Comparison of ENCODE assay signal across 11 mouse cellular contexts in genomic region chr1:54898656-54899084, GRCm38 (mm10). TPM values are rescaled to one million over a fixed set of nuclear protein-coding genes. Genes with fewer than 3 reads are reported as not detected.
DNase-seq lines count a peak whose midpoint lies in the region; ATAC-seq lines count a peak whose summit lies in the region.
"Had no signal": no experiment of that assay in that cellular context is flagged by ENCODE, and none has a peak within 500 bp of the region (broad histone marks: within the 10 kb centered on the region; RNA-seq: fewer than 3 reads in every experiment).

No protein-coding gene starts in this region.

- DNase-seq in hindbrain, embryonic 14.5 days (ENCODE audit: low spot score) = peak; percentile 39
- DNase-seq in hindbrain, embryonic 11.5 days (ENCODE audit: low spot score) = no peak
- peak; percentile 57 for DNase-seq in right cerebral cortex, adult 18-20 months
- DNase-seq in right cerebral cortex, postnatal 4 days = no peak
- no peak for DNase-seq in gastrocnemius, postnatal 14 days
- DNase-seq: adrenal gland, adult 2 months; cerebellum, postnatal 25 days had no signal

- ATAC-seq in hindbrain, embryonic 14.5 days (ENCODE audit: low FRiP score) = peak; percentile 53; the same call in 1 of the 2 replicates
- ATAC-seq in hindbrain, embryonic 11.5 days (ENCODE audit: low FRiP score) = no peak
- peak; percentile 70 for ATAC-seq in granulocyte monocyte progenitor cell, adult 5-6 weeks (replicated peaks; ENCODE audit: poor library complexity, severe bottlenecking)
- no peak for ATAC-seq in inflammation-experienced regulatory T-cells, adult 6 months
- ATAC-seq: intestine, embryonic 15.5 days had no signal

- H3K27ac ChIP-seq in hindbrain, embryonic 14.5 days = peak overlapping the region; percentile 62
- H3K27ac ChIP-seq in hindbrain, embryonic 11.5 days (ENCODE audit: low read depth, low read length) = no peak overlapping the region
- H3K27ac ChIP-seq: intestine, embryonic 15.5 days; macrophage had no signal

- no peaks in the 10 kb centered on the region for H3K27me3 ChIP-seq in hindbrain, embryonic 14.5 days (ENCODE audit: control insufficient read depth, insufficient read depth, low read length)
- H3K27me3 ChIP-seq in hindbrain, embryonic 11.5 days (ENCODE audit: control insufficient read depth, insufficient read depth, low read length) = no peaks in the 10 kb centered on the region
- H3K27me3 ChIP-seq: intestine, embryonic 15.5 days had no signal

- H3K4me3 ChIP-seq in hindbrain, embryonic 14.5 days (replicated peaks; ENCODE audit: low read length) = no peak overlapping the region
- H3K4me3 ChIP-seq in hindbrain, embryonic 11.5 days (ENCODE audit: low read depth, low read length) = no peak overlapping the region
- H3K4me3 ChIP-seq: intestine, embryonic 15.5 days had no signal

- no peak overlapping the region for H3K4me2 ChIP-seq in hindbrain, embryonic 14.5 days (replicated peaks)
- no peak overlapping the region for H3K4me2 ChIP-seq in hindbrain, embryonic 11.5 days (replicated peaks; ENCODE audit: low read depth, low read length)
- H3K4me2 ChIP-seq: intestine, embryonic 15.5 days had no signal

- WGBS in hindbrain, embryonic 14.5 days = 45% methylated on average over 5 of the region's 5 CpGs
- WGBS in hindbrain, embryonic 11.5 days = 68% methylated on average over 5 of the region's 5 CpGs

- no peaks in the 10 kb centered on the region for H3K9me3 ChIP-seq in hindbrain, embryonic 14.5 days (ENCODE audit: control insufficient read depth, low read length)
- no peaks in the 10 kb centered on the region for H3K9me3 ChIP-seq in hindbrain, embryonic 11.5 days (ENCODE audit: control insufficient read depth, low read length)
- H3K9me3 ChIP-seq: intestine, embryonic 15.5 days had no signal

- H3K36me3 ChIP-seq in hindbrain, embryonic 14.5 days (replicated peaks; ENCODE audit: control insufficient read depth, insufficient read depth) = no peaks in the 10 kb centered on the region
- no peaks in the 10 kb centered on the region for H3K36me3 ChIP-seq in hindbrain, embryonic 11.5 days (ENCODE audit: control insufficient read depth, insufficient read depth, low read length)
- H3K36me3 ChIP-seq: intestine, embryonic 15.5 days had no signal

- H3K9ac ChIP-seq in hindbrain, embryonic 14.5 days = no peak overlapping the region
- no peak overlapping the region for H3K9ac ChIP-seq in hindbrain, embryonic 11.5 days (ENCODE audit: low read depth, low read length)
- H3K9ac ChIP-seq: intestine, embryonic 15.5 days had no signal

- intact Hi-C loops in gastrocnemius, postnatal 14 days (cut with DNase I; ENCODE audit: low total_unique reads) = no loop called here

- H3K4me1 ChIP-seq in hindbrain, embryonic 14.5 days (replicated peaks; ENCODE audit: control insufficient read depth, insufficient read depth, low read length) = peaks cover 19% of the 10 kb centered on the region
- no peaks in the 10 kb centered on the region for H3K4me1 ChIP-seq in hindbrain, embryonic 11.5 days (replicated peaks; ENCODE audit: control insufficient read depth, insufficient read depth, low read length)

RNA-seq across cellular contexts. Expression of gene Ankrd44, which starts 27.5 kb away (rescaled TPM):
- 30.0 and 31.0 TPM in 2 replicates for polyA plus RNA-seq in hindbrain, embryonic 14.5 days (2014; fragmentation: Nextera tagmentation; extraction: Ambion mirVana)
- polyA plus RNA-seq in hindbrain, embryonic 11.5 days (2014; fragmentation: Nextera tagmentation; extraction: Ambion mirVana) = 15.1 and 19.4 TPM in 2 replicates
- total RNA-seq in granulocyte monocyte progenitor cell, adult 5-6 weeks (2014; fragmentation: Nextera tagmentation) = 99.4 and 128 TPM in 2 replicates
- 77.5 and 82.6 TPM in 2 replicates for total RNA-seq in granulocyte monocyte progenitor cell, adult 5-6 weeks (2017)
- 100 to 1,000 TPM; 141 to 193 (median 187) TPM for polyA plus RNA-seq in inflammation-experienced regulatory T-cells, adult 6 months (2017; shearing (Covaris generic))
- total RNA-seq in gastrocnemius, postnatal 14 days (2021) = 10 to 100 TPM in 1 of 2 experiments, 1 to 10 TPM in 1; 7.6 to 11.4 TPM

Comparison
In these comparisons a context has a peak if more than half of its experiments do, and no peak if none do; other contexts are left out.
1. ATAC-seq: peak in hindbrain, embryonic 14.5 days (single experiment) and granulocyte monocyte progenitor cell, adult 5-6 weeks (single experiment); none in hindbrain, embryonic 11.5 days (single experiment) and inflammation-experienced regulatory T-cells, adult 6 months (single experiment).
2. DNase-seq: peak in hindbrain, embryonic 14.5 days (single experiment) and right cerebral cortex, adult 18-20 months (single experiment); none in hindbrain, embryonic 11.5 days (single experiment), right cerebral cortex, postnatal 4 days (single experiment) and gastrocnemius, postnatal 14 days (single experiment).